Mouse (Mus musculus) CH12.LX (cell line): ENCODE measurements at regions not wholly inside any gene's neighbourhood (a gene's known extent, or its start where the extent isn't known, plus 50 kb on each side); places are given as distances from the start of the nearest gene placed in this dataset.

Source experiments
- CHD2 ChIP-seq: IDR thresholded peaks from 2 replicates; pipeline ENCODE4 v1.6.1; 2011; ENCODE audit warnings: low read length, improper control_type of control experiment
- CTCF ChIP-seq, 2 experiments: IDR thresholded peaks in 1 of 2; conservative IDR thresholded peaks in 1 of 2; 2 replicates each; pipeline ENCODE4 v1.5.1; 2011 to 2012; ENCODE audit warnings: low read depth in 2 of 2, low read length in 2 of 2, improper control_type of control experiment in 1 of 2, inconsistent platforms in 1 of 2, mild to moderate bottlenecking in 1 of 2, moderate library complexity in 1 of 2
- TBP ChIP-seq: conservative IDR thresholded peaks from 2 replicates; pipeline ENCODE4 v1.6.1; 2011; ENCODE audit warnings: low read depth, low read length, improper control_type of control experiment
- USF1 ChIP-seq: IDR thresholded peaks from 2 replicates; pipeline ENCODE4 v1.6.1; 2014; ENCODE audit warnings: low read depth, mild to moderate bottlenecking, inconsistent platforms, low read length, improper control_type of control experiment
- ZMIZ1 ChIP-seq: IDR thresholded peaks from 2 replicates; pipeline ENCODE4 v1.6.1; 2012; ENCODE audit warnings: low read depth, mild to moderate bottlenecking, inconsistent platforms, low read length, improper control_type of control experiment

DNA sequence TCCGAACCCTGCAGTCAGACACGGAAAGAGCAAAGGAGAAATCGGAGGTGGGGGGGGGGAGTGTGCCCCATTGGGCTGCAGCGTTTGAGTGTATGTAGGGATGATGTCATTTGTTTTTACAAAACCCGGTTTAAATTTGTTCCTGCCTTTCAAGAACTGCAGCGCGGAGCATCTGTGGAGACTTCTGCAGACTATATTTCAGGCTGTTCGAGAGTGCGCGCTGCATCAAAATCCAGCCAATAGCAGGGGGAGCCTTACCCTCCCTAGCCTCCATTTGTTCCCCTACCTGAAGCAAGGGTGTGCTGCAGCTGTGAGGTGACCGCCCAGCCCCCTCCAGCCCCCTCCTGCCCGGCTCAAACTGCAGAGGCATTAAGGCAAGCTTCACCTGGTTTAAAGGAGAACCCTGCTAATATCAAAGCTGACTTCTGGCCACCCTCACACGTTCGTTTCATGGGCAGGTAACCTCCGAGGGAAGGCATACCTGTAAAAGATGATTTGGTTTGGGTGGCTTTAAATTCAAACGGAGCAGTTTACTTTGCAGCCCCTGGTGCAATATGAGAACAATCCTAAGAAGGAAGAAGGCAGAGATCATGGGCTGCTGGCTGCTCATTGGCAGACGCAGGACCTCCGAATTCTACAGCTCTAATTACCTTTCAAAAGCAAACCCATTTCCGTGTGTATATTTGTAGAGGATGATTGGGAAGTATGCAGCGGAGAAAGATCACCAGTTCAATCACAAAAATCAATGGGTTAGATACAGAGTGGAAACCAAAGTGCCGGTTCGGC is 193.3 kb upstream of the Klf12 start:
- TF ChIP-seq ZMIZ1 (no peak), USF1 (no peak), TBP (no peak), CHD2 (no peak), CTCF (conservative IDR thresholded peaks at IDR 0.05 in 1 of 2, IDR thresholded peaks at IDR 0.05 in 1 of 2; ENCODE audit: low read depth in 2 of 2, low read length in 2 of 2) (no peak)
